Mouse (Mus musculus): ENCODE data around the gene Bpgm. TPM values are rescaled to one million over a fixed set of nuclear protein-coding genes. Genes with fewer than 3 reads are reported as not detected.

Gene Bpgm
- total RNA-seq, 2 experiments from 2014 or later = 65.7 to 69.3 TPM

- DNase-seq = no peak
Measured at GRCm38 (mm10) chr6:34486071-34486626, 10.1 kb downstream of the Bpgm start.

- no peak for DNase-seq
Measured at GRCm38 (mm10) chr6:34493327-34494095, 17.5 kb downstream of the Bpgm start.

GRCm38 (mm10) chr6:34495140-34495551 is 19.1 kb downstream of the Bpgm start:
- no peak for DNase-seq

DNA sequence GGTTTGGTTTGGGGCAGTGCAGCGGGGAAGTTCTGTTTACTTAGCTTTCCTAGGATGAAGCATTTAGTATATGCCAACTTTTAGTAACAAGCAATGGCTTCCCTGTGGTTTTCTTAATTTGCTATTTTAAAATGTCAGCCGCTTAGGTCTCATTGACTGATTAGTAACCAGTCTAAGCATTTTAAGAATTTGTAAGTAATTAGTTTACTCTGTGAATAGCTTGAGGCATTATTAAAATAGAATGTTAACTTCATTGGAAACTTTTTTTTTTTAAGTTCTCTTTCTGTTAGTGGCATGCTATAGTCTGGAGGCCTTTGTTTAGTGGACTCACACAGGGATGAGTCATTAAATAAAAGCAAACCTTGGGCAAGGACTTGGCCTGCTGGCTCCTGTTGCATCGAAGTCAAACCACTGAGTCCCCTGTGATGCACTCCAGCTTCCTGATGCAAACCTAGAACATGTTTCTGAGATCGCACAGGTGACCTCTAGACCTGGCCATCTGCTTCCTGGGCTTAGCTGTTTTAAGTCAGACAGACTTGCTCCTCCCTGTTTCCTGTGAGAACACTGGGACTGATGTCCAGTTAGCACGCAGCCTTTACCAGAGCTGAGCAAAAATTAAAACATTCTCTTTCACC is 22.1 kb downstream of the Bpgm start:
- no peak for DNase-seq

GRCm38 (mm10) chr6:34502291-34502690 is 26.3 kb downstream of the Bpgm start:
- no peak for DNase-seq

GRCm38 (mm10) chr6:34505957-34506356 is 29.9 kb downstream of the Bpgm start:
- DNase-seq = peak in 1 of 2 experiments; percentile 9

GRCm38 (mm10) chr6:34507581-34507980 is 31.6 kb downstream of the Bpgm start:
- DNase-seq = no peak

- DNase-seq = no peak
Measured at GRCm38 (mm10) chr6:34508016-34508415, 32.0 kb downstream of the Bpgm start.

DNA sequence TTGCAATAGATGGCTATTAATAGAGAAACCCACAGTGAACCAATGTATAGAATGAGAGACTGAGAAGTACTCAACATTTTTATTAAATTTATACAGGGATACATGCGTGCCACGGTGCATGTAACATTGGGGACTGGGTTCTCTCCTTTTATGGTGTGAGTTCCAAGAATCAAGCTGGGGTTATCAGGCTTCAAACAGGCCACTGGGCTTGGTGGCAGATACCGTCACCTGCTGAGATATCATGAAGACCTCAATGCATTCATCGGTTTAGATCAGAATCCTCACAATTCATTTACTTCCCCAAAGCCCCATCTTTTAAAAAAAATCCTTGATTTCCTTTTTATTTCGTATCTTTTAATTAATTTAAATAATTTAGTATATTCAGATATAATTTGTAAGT is 34.3 kb downstream of the Bpgm start:
- no peak for DNase-seq

DNA sequence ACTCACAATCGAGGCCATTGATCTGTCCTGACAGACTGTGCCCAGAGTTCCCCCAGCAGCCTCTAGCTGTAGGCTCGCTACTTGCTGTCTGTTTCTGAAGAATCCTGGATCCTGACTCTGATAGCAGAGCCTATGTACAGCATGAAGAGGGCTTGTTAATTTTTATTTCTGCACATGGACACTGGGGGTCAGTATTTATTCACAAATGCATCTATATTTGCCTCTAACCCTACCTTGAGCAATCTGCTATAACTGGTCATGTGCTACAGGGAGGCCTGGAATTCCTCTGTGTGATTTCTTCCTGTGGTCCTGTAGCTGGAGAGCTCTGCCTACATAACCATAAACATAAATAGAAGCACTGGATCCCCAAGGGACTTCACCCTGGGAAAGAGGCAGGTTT is 35.4 kb downstream of the Bpgm start:
- DNase-seq = no peak

DNA sequence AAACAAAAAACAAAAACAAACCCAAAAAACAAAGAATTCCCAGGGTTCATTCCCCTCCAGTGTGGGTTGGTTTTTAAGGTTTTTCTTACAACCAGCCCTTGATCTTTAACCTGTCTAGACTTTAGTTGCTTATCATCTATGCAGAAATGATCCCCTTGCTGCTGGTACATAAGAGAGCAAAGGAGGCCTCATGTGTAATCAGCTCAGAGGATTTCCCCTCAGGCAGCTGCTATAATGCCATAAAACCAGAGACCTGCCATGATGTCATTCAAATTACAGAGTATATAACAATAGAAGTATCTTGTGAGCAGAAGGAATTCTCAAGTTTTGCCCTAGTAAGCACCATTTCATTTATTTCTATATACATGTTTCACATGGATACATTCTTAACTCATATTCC is 36.7 kb downstream of the Bpgm start:
- no peak for DNase-seq

GRCm38 (mm10) chr6:34514655-34515054 is 38.6 kb downstream of the Bpgm start:
- no peak for DNase-seq

GRCm38 (mm10) chr6:34515098-34515782 is 39.2 kb downstream of the Bpgm start:
- DNase-seq = peak in 1 of 2 experiments; percentile 16

GRCm38 (mm10) chr6:34515783-34516099 is 39.7 kb downstream of the Bpgm start:
- DNase-seq = no peak

GRCm38 (mm10) chr6:34517750-34518149 is 41.7 kb downstream of the Bpgm start:
- no peak for DNase-seq

DNA sequence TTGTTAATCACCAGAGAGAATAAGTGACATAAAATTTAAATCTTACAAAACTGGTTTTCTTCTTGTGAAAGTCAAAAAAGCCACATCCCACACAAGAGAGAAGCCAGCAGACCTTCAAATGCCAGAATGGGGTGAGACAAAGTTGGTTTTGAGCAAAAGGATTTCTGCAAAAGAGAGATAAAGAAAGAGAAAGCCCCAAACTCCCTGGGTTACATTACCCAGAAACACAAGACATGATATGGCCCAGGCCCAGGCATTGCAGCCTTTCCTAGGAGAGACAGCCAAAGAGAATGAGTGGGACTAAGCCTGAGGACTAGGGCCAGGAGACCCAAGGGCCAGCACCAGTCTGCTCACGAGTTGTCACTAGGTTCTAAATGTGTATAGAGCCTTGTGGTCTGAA is 43.1 kb downstream of the Bpgm start:
- no peak for DNase-seq

- no peak for DNase-seq
Measured at GRCm38 (mm10) chr6:34520491-34520890, 44.5 kb downstream of the Bpgm start.

- DNase-seq = no peak
Measured at GRCm38 (mm10) chr6:34520912-34521311, 44.9 kb downstream of the Bpgm start.

DNA sequence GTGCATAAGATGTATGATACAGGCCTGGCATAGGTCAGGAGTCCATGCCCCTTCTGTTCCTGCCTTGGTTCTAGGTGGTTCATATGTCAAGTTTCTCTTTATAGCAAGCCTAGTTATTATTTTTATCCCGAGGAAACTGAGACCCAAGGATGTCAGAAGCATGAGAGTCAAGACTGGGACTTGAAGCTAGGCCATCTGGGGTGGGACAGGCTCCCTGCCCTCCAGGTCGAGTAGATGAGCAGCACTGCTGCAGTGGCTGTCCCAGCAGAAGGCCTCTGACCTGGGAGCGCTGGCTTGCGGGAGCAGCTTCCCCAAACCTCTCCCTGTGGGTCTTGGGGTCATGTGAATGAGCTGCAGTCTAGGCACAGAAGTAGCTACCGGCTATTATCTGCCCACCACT is 47.5 kb downstream of the Bpgm start:
- no peak for DNase-seq

DNA sequence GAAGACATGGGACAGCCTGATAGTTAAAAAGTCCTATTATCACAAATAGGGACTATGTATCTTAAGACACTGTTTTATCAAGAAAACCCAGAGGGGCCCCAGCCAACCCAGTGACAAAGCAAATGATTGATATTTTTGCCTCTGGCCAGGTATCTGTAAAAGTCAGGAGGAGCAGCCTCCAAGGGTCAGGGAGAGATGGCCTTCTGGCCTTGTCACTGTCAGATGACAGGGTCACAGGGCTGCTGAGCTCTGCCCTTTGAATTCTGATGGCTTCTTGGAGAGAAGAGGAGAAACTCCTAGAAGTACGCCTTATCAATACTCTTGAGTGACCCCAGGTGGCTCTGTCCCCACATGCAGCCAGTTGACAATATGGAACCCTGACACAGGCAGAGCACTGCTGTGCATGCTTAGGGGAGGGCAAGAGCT is 49.5 kb downstream of the Bpgm start:
- DNase-seq = no peak

DNA sequence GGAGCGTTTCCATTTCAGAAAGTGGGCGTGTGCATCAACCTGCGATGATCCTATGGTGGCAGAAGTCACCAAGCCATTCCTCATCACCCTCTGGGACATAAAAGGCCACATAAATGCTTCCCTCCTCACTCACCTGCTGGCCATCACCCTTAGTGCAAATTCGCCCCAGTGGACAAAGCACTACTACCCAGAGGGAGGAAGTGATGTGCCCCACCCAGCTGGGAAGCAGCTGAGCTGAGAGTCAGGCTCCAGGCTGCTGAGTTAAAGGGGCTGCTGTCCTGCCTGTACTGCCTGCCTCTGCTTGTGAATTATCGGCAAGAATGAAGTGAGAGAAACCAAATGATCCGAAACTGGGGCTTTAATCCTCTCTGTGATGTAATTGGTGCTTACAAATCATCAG is 49.9 kb downstream of the Bpgm start:
- DNase-seq = no peak

GRCm38 (mm10) chr6:34526389-34526788 is 50.4 kb downstream of the Bpgm start:
- no peak for DNase-seq

GRCm38 (mm10) chr6:34528131-34528530 is 52.1 kb downstream of the Bpgm start:
- DNase-seq = no peak
